Mouse (Mus musculus): Measurements from ENCODE around the gene Tcam1. TPM values are rescaled to one million over a fixed set of nuclear protein-coding genes. Genes with fewer than 3 reads are reported as not detected.

The Tcam1 gene
- total and polyA plus RNA-seq, 2 experiments from 2014 or later = 0.23 to 0.38 TPM

DNA sequence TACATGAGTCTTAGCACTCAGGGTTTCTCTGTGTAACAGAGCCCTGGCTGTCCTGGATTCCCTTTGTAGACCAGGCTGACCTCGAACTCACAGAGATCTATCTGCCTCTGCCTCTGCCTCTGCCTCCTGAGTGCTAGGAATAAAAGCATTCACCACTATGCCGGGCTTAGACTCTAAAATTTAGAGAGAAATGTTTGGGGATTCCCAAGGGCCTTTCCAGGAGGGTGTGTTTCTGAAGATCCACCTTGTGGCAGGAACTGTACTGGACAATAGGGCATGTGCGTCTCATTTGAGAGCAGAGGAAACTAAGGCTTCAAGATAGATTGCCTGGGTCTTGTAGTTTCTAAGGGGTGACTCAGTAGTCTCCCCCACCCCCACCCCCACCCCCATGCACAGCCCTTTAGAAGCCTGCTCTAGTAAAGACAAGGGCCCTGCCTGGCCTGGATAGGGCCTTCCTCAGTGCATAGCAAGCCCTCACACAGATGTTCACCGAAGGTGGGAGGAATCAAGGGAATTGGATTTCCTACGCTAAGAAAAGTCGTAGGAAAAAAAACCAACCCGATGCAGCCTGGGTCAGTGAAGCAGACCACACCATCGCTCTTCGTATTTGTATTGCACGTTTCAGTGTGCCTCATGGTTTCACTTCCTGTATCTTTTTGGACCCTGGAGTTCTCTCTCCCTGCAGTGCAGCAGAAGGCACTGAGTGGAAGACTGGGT lies 29.0 kb downstream of the Tcam1 start:
- ATAC-seq (no peak), DNase-seq (no peak)
- Histone ChIP-seq H3K27me3 (ENCODE audit: insufficient read depth, low read length) (no peaks in the 10 kb centered on the region), H3K9me3 (ENCODE audit: low read length) (no peaks in the 10 kb centered on the region), H3K4me1 (ENCODE audit: insufficient read depth) (no peaks in the 10 kb centered on the region), H3K4me3 (ENCODE audit: low read depth, low read length) (no peak overlapping the region), H3K36me3 (ENCODE audit: insufficient read depth) (no peaks in the 10 kb centered on the region), H3K4me2 (ENCODE audit: low read depth) (no peak overlapping the region), H3K27ac (ENCODE audit: low read depth, low read length) (no peak overlapping the region), H3K9ac (no peak overlapping the region)
- no peak for TF ChIP-seq CTCF (IDR thresholded peaks at IDR 0.05; ENCODE audit: low read depth)
- WGBS = 83% methylated on average over 10 of the region's 10 CpGs

- no peak for TF ChIP-seq CTCF (IDR thresholded peaks at IDR 0.05; ENCODE audit: low read depth)
- 89% methylated on average over 3 of the region's 3 CpGs for WGBS
- no peaks in the 10 kb centered on the region for H3K27me3 ChIP-seq (ENCODE audit: insufficient read depth, low read length)
- H3K4me1 ChIP-seq (ENCODE audit: insufficient read depth) = no peaks in the 10 kb centered on the region
- H3K27ac ChIP-seq (ENCODE audit: low read depth, low read length) = no peak overlapping the region
- ATAC-seq (no peak), DNase-seq (no peak)
- no peaks in the 10 kb centered on the region for H3K36me3 ChIP-seq (ENCODE audit: insufficient read depth)
- H3K9me3 ChIP-seq (ENCODE audit: low read length) = no peaks in the 10 kb centered on the region
- H3K4me2 ChIP-seq (ENCODE audit: low read depth) = no peak overlapping the region
- no peak overlapping the region for H3K9ac ChIP-seq
- no peak overlapping the region for H3K4me3 ChIP-seq (ENCODE audit: low read depth, low read length)
Observed at GRCm38 (mm10) chr11:106306065-106306385, 29.6 kb downstream of the Tcam1 start.

GRCm38 (mm10) chr11:106306758-106307157 lies 30.3 kb downstream of the Tcam1 start:
- DNase-seq = no peak
- Histone ChIP-seq H3K36me3 (ENCODE audit: insufficient read depth) (no peaks in the 10 kb centered on the region), H3K9me3 (ENCODE audit: low read length) (no peaks in the 10 kb centered on the region), H3K9ac (no peak overlapping the region), H3K27me3 (ENCODE audit: insufficient read depth, low read length) (no peaks in the 10 kb centered on the region), H3K4me3 (ENCODE audit: low read depth, low read length) (no peak overlapping the region), H3K4me2 (ENCODE audit: low read depth) (no peak overlapping the region), H3K4me1 (ENCODE audit: insufficient read depth) (no peaks in the 10 kb centered on the region), H3K27ac (ENCODE audit: low read depth, low read length) (no peak overlapping the region)
- WGBS = 71% methylated on average over 9 of the region's 9 CpGs
- no peak for ATAC-seq
- no peak for TF ChIP-seq CTCF (IDR thresholded peaks at IDR 0.05; ENCODE audit: low read depth)

- whole genome bisulfite sequencing = 55% methylated on average over 5 of the region's 5 CpGs
- no peaks in the 10 kb centered on the region for H3K9me3 ChIP-seq (ENCODE audit: low read length)
- H3K4me2 ChIP-seq (ENCODE audit: low read depth) = no peak overlapping the region
- no peaks in the 10 kb centered on the region for H3K27me3 ChIP-seq (ENCODE audit: insufficient read depth, low read length)
- DNase-seq (no peak), ATAC-seq (no peak)
- TF ChIP-seq CTCF (IDR thresholded peaks at IDR 0.05; ENCODE audit: low read depth) = no peak
- H3K27ac ChIP-seq (ENCODE audit: low read depth, low read length) = no peak overlapping the region
- H3K9ac ChIP-seq = no peak overlapping the region
- H3K36me3 ChIP-seq (ENCODE audit: insufficient read depth) = no peaks in the 10 kb centered on the region
- H3K4me1 ChIP-seq (ENCODE audit: insufficient read depth) = no peaks in the 10 kb centered on the region
- H3K4me3 ChIP-seq (ENCODE audit: low read depth, low read length) = no peak overlapping the region
Observed at GRCm38 (mm10) chr11:106307432-106307831, 31.0 kb downstream of the Tcam1 start.

DNA sequence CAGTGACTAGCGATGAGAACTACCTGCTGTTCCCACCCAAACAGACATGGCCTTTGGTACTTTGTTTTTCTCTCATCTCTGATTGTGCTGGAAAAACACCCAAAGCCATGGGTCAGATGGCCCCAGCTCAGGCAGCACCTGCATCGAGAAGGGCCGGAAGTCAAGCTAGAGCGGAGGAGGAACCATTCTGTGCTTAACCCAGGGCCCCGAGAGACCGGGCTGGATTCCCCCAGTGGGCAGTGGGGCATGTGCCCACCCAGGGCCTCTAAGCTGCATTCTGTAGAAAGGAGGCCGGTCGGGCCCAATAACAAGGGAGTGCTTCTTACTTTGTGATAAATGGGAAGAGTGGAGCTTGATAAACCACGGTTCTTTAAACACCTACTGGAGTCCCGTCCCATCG lies 31.7 kb downstream of the Tcam1 start:
- Histone ChIP-seq H3K4me2 (ENCODE audit: low read depth) (no peak overlapping the region), H3K4me1 (ENCODE audit: insufficient read depth) (no peaks in the 10 kb centered on the region), H3K27ac (ENCODE audit: low read depth, low read length) (no peak overlapping the region), H3K4me3 (ENCODE audit: low read depth, low read length) (no peak overlapping the region), H3K9ac (no peak overlapping the region), H3K36me3 (ENCODE audit: insufficient read depth) (no peaks in the 10 kb centered on the region), H3K27me3 (ENCODE audit: insufficient read depth, low read length) (no peaks in the 10 kb centered on the region), H3K9me3 (ENCODE audit: low read length) (no peaks in the 10 kb centered on the region)
- DNase-seq (no peak), ATAC-seq (no peak)
- no peak for TF ChIP-seq CTCF (IDR thresholded peaks at IDR 0.05; ENCODE audit: low read depth)
- 83% methylated on average over 11 of the region's 11 CpGs for WGBS

DNA sequence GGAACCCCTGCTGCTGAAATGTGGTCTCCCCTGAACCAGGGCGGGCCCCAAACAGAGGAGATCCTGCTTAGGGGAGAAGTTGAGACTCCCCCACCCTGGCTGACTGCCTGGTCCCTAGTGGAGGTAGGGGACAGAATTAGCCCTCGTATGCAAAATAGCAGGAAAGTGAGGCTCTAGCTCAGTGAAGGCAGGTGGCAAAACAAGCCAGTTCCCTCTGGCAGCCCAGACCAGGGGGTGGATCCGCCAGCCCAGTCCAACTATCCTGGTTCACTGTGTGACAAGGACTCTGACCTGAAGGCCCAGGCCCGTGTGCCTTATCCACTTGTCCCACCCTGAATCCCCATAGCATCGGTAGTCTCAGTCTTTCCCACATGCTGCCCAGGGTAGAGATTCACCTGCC lies 33.7 kb downstream of the Tcam1 start:
- Histone ChIP-seq H3K4me2 (ENCODE audit: low read depth) (no peak overlapping the region), H3K36me3 (ENCODE audit: insufficient read depth) (no peaks in the 10 kb centered on the region), H3K9ac (no peak overlapping the region), H3K4me1 (ENCODE audit: insufficient read depth) (no peaks in the 10 kb centered on the region), H3K27me3 (ENCODE audit: insufficient read depth, low read length) (no peaks in the 10 kb centered on the region), H3K9me3 (ENCODE audit: low read length) (no peaks in the 10 kb centered on the region), H3K4me3 (ENCODE audit: low read depth, low read length) (no peak overlapping the region), H3K27ac (ENCODE audit: low read depth, low read length) (no peak overlapping the region)
- no peak for DNase-seq
- WGBS = 72% methylated on average over 5 of the region's 5 CpGs
- no peak for TF ChIP-seq CTCF (IDR thresholded peaks at IDR 0.05; ENCODE audit: low read depth)
- no peak for ATAC-seq

- no peak overlapping the region for H3K4me2 ChIP-seq (ENCODE audit: low read depth)
- no peak overlapping the region for H3K4me3 ChIP-seq (ENCODE audit: low read depth, low read length)
- no peaks in the 10 kb centered on the region for H3K4me1 ChIP-seq (ENCODE audit: insufficient read depth)
- no peak for DNase-seq
- WGBS = 77% methylated on average over 5 of the region's 5 CpGs
- H3K9me3 ChIP-seq (ENCODE audit: low read length) = no peaks in the 10 kb centered on the region
- H3K27me3 ChIP-seq (ENCODE audit: insufficient read depth, low read length) = no peaks in the 10 kb centered on the region
- TF ChIP-seq CTCF (IDR thresholded peaks at IDR 0.05; ENCODE audit: low read depth) = no peak
- H3K9ac ChIP-seq = no peak overlapping the region
- H3K27ac ChIP-seq (ENCODE audit: low read depth, low read length) = no peak overlapping the region
- no peaks in the 10 kb centered on the region for H3K36me3 ChIP-seq (ENCODE audit: insufficient read depth)
- ATAC-seq = no peak
Observed at GRCm38 (mm10) chr11:106313533-106313932, 37.1 kb downstream of the Tcam1 start.

Measured in forebrain, postnatal 0 days (tissue).